Mouse (Mus musculus): Measurements from ENCODE around the gene Tmem263.

- no peak for TF ChIP-seq ZC3H11A (IDR thresholded peaks at IDR 0.05; ENCODE audit: borderline replicate concordance, low read depth, low read length)
- TF ChIP-seq HCFC1 (IDR thresholded peaks at IDR 0.05; ENCODE audit: borderline replicate concordance, insufficient read depth, low read length): no peak
- no peak for TF ChIP-seq MAFK (IDR thresholded peaks at IDR 0.05; ENCODE audit: insufficient read depth, low read depth, low read length)
These were observed 55.0 kb downstream of the Tmem263 start for GRCm38 (mm10) chr10:85157451-85157850.
